Mouse (Mus musculus) kidney, adult 2 months (tissue): Measurements from ENCODE around the gene Fh1.

ENCODE experiments used
- CTCF ChIP-seq: fragments of 200-500 bp; conservative IDR thresholded peaks from 2 replicates; pipeline ENCODE4 v1.5.1; 2011; ENCODE audit warnings: low read depth, mild to moderate bottlenecking, control low read depth, low read length, moderate library complexity, mixed read lengths; ENCODE audit not compliant: insufficient read depth, insufficient read length
- POLR2A ChIP-seq: fragments of 200-500 bp; IDR thresholded peaks from one replicate; pipeline ENCODE4 v1.6.1; 2011; ENCODE audit warnings: low read depth, low read length, control low read depth

DNA sequence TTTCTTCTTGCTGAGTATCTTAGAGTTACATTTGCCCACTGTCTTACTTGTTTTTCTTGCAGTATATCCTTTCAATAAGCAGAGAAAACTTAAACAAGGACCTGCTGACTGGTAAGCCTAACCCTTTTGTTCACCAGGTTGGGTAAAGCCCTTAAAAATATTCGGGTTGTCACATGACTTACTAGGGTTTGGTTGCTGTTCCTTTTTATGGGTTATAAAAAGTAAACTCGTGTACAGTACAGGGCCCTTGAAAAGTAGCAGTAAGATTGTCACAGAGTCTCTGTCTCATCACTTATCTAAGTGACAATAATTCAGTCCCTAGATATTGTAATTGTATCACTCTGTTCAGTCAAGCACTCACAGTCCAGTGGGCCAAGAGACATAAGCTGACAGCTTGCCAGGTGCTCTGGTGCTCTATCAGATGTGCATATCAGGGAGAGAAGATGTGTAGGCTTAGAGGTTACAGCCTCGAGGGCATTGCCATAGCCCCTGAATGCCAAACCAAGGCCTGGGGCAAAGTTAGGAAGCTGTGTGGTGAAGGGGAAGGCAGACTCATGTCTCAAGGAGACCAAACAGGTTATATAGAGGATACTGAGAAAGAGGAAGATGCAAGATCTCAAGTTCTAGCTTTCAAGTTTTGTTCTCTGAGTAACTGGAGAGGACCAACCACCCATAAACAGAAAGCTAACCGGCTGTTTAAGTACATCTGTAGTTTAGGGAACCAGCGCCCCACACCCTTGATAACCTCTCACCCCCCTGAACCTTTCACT, 18.2 kb upstream of the Fh1 start:
- TF ChIP-seq POLR2A (no peak), CTCF (no peak)
